Mouse (Mus musculus): ENCODE results near the gene Pawr. TPM values are rescaled to one million over a fixed set of nuclear protein-coding genes. Genes with fewer than 3 reads are reported as not detected.

Pawr gene
- polyA plus RNA-seq, 1 experiment from 2014 or later = 1.5 TPM

DNA sequence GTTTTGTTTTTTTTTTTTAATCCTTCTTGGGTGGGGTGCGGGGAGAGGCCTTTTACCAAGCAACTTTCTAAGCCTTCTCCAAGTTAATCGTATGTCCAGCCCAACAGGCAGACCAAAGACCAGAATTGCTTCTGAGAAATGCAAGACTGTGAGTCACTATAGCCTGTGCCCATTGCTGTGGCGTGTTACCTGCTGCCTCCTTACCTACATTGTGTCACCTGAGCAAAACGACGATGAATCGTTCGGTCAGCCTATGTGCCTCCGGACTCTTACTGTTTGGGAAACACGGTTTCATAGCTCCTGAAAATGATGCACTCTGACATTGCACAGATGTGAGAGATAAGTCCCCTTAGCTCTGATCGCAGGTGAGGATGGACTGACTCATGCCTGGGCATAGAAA, 957 bp upstream of the Pawr start:
- peak overlapping the region; percentile 99 for H3K4me2 ChIP-seq (ENCODE audit: low read length)
- H3K27ac ChIP-seq (ENCODE audit: low read length) = no peak overlapping the region
- H3K36me3 ChIP-seq (ENCODE audit: control insufficient read depth, insufficient read depth, low read length) = no peaks in the 10 kb centered on the region
- peak overlapping the region; percentile 84 for H3K4me3 ChIP-seq (ENCODE audit: low read depth, low read length)
- H3K4me1 ChIP-seq (ENCODE audit: control insufficient read depth, insufficient read depth, low read length) = peaks cover 8% of the 10 kb centered on the region; the same call in 1 of the 2 replicates
- peaks cover 14% of the 10 kb centered on the region for H3K27me3 ChIP-seq (ENCODE audit: control insufficient read depth, insufficient read depth, low read depth, low read length)
- 7% methylated on average over 10 of the region's 10 CpGs for WGBS
- no peak overlapping the region for H3K9ac ChIP-seq (ENCODE audit: low read depth, low read length)
- no peaks in the 10 kb centered on the region for H3K9me3 ChIP-seq (replicated peaks; ENCODE audit: control insufficient read depth, low read length, poor library complexity, severe bottlenecking)
- ATAC-seq = no peak

DNA sequence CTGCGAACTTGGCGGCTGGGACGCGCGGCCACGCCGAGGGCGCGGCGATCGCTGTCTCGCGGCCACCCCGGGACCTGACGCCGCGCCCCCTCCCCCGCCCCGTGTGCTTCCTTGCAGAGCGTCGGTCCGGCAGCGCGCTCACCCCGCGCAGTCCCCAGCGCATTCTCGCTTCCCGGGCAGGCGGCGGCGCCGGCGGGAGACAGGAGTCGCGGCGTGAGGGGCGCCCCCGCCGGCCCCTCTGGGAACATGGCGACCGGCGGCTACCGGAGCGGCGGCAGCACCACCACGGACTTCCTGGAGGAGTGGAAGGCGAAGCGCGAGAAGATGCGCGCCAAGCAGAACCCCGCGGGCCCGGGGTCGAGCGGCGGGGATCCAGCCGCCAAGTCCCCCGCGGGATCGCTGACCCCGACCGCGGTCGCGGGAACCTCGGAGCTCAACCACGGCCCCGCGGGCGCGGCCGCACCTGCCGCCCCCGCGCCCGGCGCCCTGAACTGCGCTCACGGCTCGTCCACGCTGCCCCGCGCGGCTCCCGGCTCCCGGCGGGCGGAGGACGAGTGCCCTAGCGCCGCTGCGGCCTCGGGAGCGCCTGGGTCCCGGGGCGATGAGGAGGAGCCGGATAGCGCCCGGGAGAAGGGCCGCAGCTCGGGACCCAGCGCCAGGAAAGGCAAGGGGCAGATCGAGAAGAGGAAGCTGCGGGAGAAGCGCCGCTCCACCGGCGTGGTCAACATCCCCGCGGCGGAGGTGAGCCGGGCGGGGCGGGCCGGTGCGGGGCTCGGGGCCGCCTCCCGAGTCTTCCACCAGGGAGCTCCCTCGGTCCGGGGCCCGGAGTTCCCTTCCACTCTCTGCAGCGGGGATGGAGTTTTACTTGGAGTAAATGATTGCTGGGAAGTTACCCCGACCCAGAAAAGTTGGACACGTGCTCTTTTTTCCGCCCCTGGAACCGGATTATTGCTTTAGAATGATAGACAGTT, 935 bp downstream of the Pawr start:
- H3K36me3 ChIP-seq (ENCODE audit: control insufficient read depth, insufficient read depth, low read length) = no peaks in the 10 kb centered on the region
- H3K9ac ChIP-seq (ENCODE audit: low read depth, low read length) = peak overlapping the region; percentile 70
- peak overlapping the region; percentile 99 for H3K4me2 ChIP-seq (ENCODE audit: low read length)
- under 1% methylated on average over 94 of the region's 129 CpGs for WGBS
- H3K4me1 ChIP-seq (ENCODE audit: control insufficient read depth, insufficient read depth, low read length) = peaks cover 8% of the 10 kb centered on the region; the same call in 1 of the 2 replicates
- peak overlapping the region; percentile 49 for H3K27ac ChIP-seq (ENCODE audit: low read length)
- peak; percentile 77 for ATAC-seq
- H3K27me3 ChIP-seq (ENCODE audit: control insufficient read depth, insufficient read depth, low read depth, low read length) = peaks cover 14% of the 10 kb centered on the region
- H3K4me3 ChIP-seq (ENCODE audit: low read depth, low read length) = peak overlapping the region; percentile 84
- H3K9me3 ChIP-seq (replicated peaks; ENCODE audit: control insufficient read depth, low read length, poor library complexity, severe bottlenecking) = no peaks in the 10 kb centered on the region

DNA sequence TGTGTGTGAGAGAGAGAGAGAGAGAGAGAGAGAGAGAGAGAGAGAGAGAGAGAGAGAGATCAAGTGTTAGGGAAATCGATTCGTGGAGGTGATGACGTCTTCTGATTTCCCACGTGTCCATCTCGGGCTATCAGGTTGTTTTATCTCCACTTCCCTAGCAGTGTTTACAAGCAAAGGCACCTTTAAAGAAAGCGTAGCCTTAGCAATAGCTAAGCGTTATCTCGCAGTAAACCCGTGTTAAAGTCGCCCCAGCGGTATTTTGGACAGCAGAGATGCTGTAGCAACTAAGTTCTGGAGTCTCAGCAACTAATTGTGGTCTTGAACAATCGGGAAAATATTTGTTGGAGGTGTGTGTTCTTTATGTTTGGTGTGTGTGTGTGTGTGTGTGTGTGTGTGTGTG, 1.7 kb downstream of the Pawr start:
- H3K4me1 ChIP-seq (ENCODE audit: control insufficient read depth, insufficient read depth, low read length) = peaks cover 8% of the 10 kb centered on the region; the same call in 1 of the 2 replicates
- H3K9me3 ChIP-seq (replicated peaks; ENCODE audit: control insufficient read depth, low read length, poor library complexity, severe bottlenecking) = no peaks in the 10 kb centered on the region
- H3K36me3 ChIP-seq (ENCODE audit: control insufficient read depth, insufficient read depth, low read length) = no peaks in the 10 kb centered on the region
- no peak overlapping the region for H3K27ac ChIP-seq (ENCODE audit: low read length)
- peak overlapping the region; percentile 99 for H3K4me2 ChIP-seq (ENCODE audit: low read length)
- H3K9ac ChIP-seq (ENCODE audit: low read depth, low read length) = no peak overlapping the region
- WGBS = 5% methylated on average over 12 of the region's 12 CpGs
- peak overlapping the region; percentile 84 for H3K4me3 ChIP-seq (ENCODE audit: low read depth, low read length)
- ATAC-seq = no peak
- H3K27me3 ChIP-seq (ENCODE audit: control insufficient read depth, insufficient read depth, low read depth, low read length) = peaks cover 14% of the 10 kb centered on the region

DNA sequence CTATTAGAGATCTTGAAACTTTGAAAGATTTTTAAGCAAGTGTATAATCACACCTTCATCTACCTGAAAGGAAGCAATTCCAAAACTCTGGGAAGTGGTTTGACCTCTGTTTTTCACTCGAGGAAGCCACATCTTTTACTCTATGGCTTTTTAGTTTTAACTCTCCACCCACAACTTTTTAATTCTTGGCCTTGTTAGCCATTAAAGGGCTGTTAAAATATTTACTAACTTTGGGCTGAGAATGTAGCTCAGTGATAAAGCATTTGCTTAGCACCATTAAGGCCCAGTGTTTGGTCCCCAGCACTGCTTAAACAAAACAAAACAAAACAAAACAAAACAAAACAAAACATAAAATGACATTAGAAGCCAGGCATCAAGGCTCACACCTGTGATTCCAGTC, 2.2 kb downstream of the Pawr start:
- no peaks in the 10 kb centered on the region for H3K9me3 ChIP-seq (replicated peaks; ENCODE audit: control insufficient read depth, low read length, poor library complexity, severe bottlenecking)
- no peak overlapping the region for H3K27ac ChIP-seq (ENCODE audit: low read length)
- peaks cover 14% of the 10 kb centered on the region for H3K27me3 ChIP-seq (ENCODE audit: control insufficient read depth, insufficient read depth, low read depth, low read length)
- H3K36me3 ChIP-seq (ENCODE audit: control insufficient read depth, insufficient read depth, low read length) = no peaks in the 10 kb centered on the region
- no peak for ATAC-seq
- WGBS = 42% methylated on average over 1 of the region's 1 CpGs
- H3K9ac ChIP-seq (ENCODE audit: low read depth, low read length) = no peak overlapping the region
- no peak overlapping the region for H3K4me2 ChIP-seq (ENCODE audit: low read length)
- no peak overlapping the region for H3K4me3 ChIP-seq (ENCODE audit: low read depth, low read length)
- H3K4me1 ChIP-seq (ENCODE audit: control insufficient read depth, insufficient read depth, low read length) = peaks cover 8% of the 10 kb centered on the region; the same call in 1 of the 2 replicates

DNA sequence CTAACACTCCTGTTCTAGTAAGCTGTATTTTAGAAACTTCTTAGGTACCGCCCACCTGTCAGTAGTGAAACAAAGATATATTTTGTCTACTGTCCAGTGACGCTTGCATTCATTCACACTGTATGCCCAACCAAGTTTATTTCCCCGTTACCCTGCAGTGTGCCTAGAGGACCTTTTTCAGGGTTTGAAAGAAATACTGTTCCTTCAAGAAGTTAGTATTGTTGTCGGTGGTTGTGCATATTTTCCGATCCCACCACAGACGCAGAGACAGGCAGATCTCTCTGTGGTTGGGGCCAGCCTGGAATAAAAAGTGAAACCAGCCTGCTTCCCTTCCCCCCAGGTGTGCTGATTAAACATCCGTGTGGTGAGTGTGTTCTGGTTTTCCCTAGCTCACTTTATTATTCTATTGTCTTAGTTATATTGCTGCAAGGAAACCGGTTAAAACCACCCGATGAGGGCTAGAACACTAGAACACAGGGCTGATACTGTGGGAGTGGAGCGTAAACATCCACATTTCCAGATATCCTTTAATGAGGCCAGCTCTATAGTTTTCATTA, 3.9 kb downstream of the Pawr start:
- ATAC-seq = no peak
- Histone ChIP-seq H3K4me2 (ENCODE audit: low read length) (no peak overlapping the region), H3K9ac (ENCODE audit: low read depth, low read length) (no peak overlapping the region), H3K27me3 (ENCODE audit: control insufficient read depth, insufficient read depth, low read depth, low read length) (peaks cover 8% of the 10 kb centered on the region; the same call in 1 of the 2 replicates), H3K4me3 (ENCODE audit: low read depth, low read length) (no peak overlapping the region), H3K36me3 (ENCODE audit: control insufficient read depth, insufficient read depth, low read length) (no peaks in the 10 kb centered on the region), H3K9me3 (replicated peaks; ENCODE audit: control insufficient read depth, low read length, poor library complexity, severe bottlenecking) (no peaks in the 10 kb centered on the region), H3K4me1 (ENCODE audit: control insufficient read depth, insufficient read depth, low read length) (peaks cover 8% of the 10 kb centered on the region; the same call in 1 of the 2 replicates), H3K27ac (ENCODE audit: low read length) (no peak overlapping the region)
- 89% methylated on average over 10 of the region's 10 CpGs for WGBS

DNA sequence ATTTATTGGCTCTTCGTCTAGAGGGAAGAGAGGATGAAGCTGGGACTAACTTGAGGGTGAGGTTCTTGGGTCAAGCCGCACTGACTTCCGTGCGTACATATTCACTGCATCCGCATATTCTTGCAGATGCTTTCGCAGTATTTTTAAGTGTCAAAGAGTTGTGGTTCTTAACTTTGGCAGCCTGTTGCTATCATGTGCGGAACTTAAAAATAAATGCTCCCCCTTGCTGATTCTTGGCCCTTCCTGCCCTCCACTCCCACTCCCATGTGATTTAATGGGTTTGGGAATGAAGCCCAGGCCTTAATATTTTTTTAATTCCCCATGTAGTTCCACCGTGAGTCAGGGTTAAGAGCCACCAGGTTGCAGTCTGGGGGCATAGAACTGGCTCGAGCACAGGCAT, 4.7 kb downstream of the Pawr start:
- no peak for ATAC-seq
- H3K27me3 ChIP-seq (ENCODE audit: control insufficient read depth, insufficient read depth, low read depth, low read length) = peaks cover 4% of the 10 kb centered on the region; the same call in 1 of the 2 replicates
- H3K9ac ChIP-seq (ENCODE audit: low read depth, low read length) = no peak overlapping the region
- H3K9me3 ChIP-seq (replicated peaks; ENCODE audit: control insufficient read depth, low read length, poor library complexity, severe bottlenecking) = no peaks in the 10 kb centered on the region
- H3K27ac ChIP-seq (ENCODE audit: low read length) = no peak overlapping the region
- no peak overlapping the region for H3K4me2 ChIP-seq (ENCODE audit: low read length)
- H3K36me3 ChIP-seq (ENCODE audit: control insufficient read depth, insufficient read depth, low read length) = no peaks in the 10 kb centered on the region
- H3K4me3 ChIP-seq (ENCODE audit: low read depth, low read length) = no peak overlapping the region
- WGBS = 93% methylated on average over 9 of the region's 9 CpGs
- H3K4me1 ChIP-seq (ENCODE audit: control insufficient read depth, insufficient read depth, low read length) = peaks cover 8% of the 10 kb centered on the region; the same call in 1 of the 2 replicates

DNA sequence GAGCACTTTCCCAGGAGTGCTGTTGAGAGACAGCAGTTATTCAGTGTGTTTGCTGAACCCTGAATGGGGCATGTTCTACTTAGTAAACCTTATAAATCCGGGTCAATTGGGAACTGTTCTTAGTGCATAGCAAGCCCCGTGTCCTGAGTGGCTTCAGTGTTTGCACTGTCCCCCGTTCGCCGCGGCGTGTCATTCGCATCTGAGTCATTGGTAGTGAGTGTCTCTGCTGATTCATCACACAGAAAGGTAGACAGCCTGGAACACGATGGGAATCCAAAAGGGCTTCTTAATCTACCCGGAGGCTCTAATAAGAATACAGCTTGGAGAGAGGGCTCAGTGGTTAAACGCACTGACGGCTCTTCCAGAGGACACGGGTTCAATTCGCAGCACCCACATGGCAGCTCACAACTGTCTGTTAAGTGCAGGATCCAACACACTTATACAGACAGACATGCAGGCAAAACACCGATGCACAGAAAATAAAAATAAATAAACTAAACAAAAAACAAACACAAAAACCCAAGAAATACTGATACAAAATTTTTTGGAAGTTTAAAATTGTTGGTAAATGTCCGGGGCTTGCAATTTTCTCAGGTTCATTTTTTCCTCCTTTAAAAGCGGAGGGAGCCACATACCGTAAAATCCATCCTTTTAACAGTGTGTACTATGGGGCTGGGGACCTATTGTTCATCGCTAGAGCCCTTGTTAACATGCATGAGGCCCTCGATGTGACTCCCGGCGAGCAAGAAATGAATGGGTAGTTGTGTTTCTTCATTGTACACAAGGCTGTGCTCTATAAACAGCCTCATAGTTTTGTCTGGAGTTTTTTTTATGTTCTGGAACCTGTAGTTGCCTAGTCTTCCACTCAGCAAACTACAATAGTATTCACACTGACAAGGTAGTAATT, 6.4 kb downstream of the Pawr start:
- 0 out of 2 replicates have a peak, but pooled peaks have one; percentile 56 for ATAC-seq
- Histone ChIP-seq H3K9ac (ENCODE audit: low read depth, low read length) (no peak overlapping the region), H3K9me3 (replicated peaks; ENCODE audit: control insufficient read depth, low read length, poor library complexity, severe bottlenecking) (no peaks in the 10 kb centered on the region), H3K4me2 (ENCODE audit: low read length) (no peak overlapping the region), H3K4me1 (ENCODE audit: control insufficient read depth, insufficient read depth, low read length) (peaks cover under 1% of the 10 kb centered on the region; the same call in 1 of the 2 replicates), H3K27me3 (ENCODE audit: control insufficient read depth, insufficient read depth, low read depth, low read length) (no peaks in the 10 kb centered on the region; the same call in 1 of the 2 replicates), H3K27ac (ENCODE audit: low read length) (no peak overlapping the region), H3K36me3 (ENCODE audit: control insufficient read depth, insufficient read depth, low read length) (no peaks in the 10 kb centered on the region), H3K4me3 (ENCODE audit: low read depth, low read length) (no peak overlapping the region)
- WGBS = 34% methylated on average over 22 of the region's 22 CpGs

DNA sequence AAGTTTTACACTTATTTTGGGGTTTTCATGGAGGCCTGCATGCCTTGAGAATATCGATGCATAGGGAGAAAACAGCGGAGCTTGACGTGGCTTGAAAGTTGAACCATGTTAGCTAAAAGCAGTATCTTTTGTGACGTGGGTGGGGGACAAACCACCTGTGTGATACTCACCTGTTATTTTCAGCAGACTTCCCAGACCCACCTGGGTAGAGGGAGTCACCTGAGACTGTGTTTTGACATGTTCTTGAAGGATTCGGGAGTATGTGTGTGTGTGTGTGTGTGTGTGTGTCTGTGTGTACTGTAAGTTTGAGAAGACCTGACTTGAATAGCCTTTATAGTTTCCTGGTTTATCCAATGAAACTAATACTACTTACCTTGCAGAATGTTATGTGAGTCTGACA, 7.2 kb downstream of the Pawr start:
- 82% methylated on average over 5 of the region's 5 CpGs for WGBS
- Histone ChIP-seq H3K4me1 (ENCODE audit: control insufficient read depth, insufficient read depth, low read length) (no peaks in the 10 kb centered on the region), H3K27me3 (ENCODE audit: control insufficient read depth, insufficient read depth, low read depth, low read length) (no peaks in the 10 kb centered on the region), H3K4me3 (ENCODE audit: low read depth, low read length) (no peak overlapping the region), H3K27ac (ENCODE audit: low read length) (no peak overlapping the region), H3K9ac (ENCODE audit: low read depth, low read length) (no peak overlapping the region), H3K36me3 (ENCODE audit: control insufficient read depth, insufficient read depth, low read length) (no peaks in the 10 kb centered on the region), H3K9me3 (replicated peaks; ENCODE audit: control insufficient read depth, low read length, poor library complexity, severe bottlenecking) (no peaks in the 10 kb centered on the region), H3K4me2 (ENCODE audit: low read length) (no peak overlapping the region)
- ATAC-seq = no peak

Measured in midbrain, embryonic 16.5 days (tissue).